Mouse (Mus musculus): Measurements from ENCODE around the gene Rd3. TPM values are rescaled to one million over a fixed set of nuclear protein-coding genes. Genes with fewer than 3 reads are reported as not detected.

The Rd3 gene
- polyA plus RNA-seq, 1 experiment from 2014 or later: 0.62 TPM

DNA sequence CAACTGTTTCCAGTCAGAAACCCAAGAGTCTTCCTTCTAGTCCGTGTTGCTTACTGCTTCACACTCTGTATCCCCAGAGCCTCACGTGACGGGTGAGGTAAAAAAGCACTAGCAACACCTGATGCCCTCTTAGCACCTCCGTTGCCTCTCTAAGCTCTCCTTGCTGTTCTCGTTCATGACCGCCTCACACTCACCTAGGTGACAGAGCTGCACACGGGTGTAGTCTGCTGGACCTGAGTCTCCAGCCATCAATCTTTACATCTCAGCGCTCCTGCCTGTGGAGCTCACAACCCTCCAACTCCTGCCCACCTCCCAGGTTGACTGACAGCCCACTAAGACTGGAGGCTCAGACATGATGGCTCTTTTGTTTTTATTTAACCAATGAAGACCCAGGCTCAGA lies 29.4 kb upstream of the Rd3 start:
- 76% methylated on average over 8 of the region's 8 CpGs for WGBS
- H3K27ac ChIP-seq (replicated peaks): no peak overlapping the region
- 0 out of 2 replicates have a peak, but pooled peaks cover 5% of the 10 kb centered on the region for H3K4me1 ChIP-seq
- DNase-seq (ENCODE audit: low spot score): no peak
- no peaks in the 10 kb centered on the region for H3K9me3 ChIP-seq (replicated peaks)
- no peak overlapping the region for H3K4me3 ChIP-seq
- no peaks in the 10 kb centered on the region for H3K36me3 ChIP-seq
- H3K27me3 ChIP-seq (ENCODE audit: low read depth, poor library complexity, severe bottlenecking): no peaks in the 10 kb centered on the region

DNA sequence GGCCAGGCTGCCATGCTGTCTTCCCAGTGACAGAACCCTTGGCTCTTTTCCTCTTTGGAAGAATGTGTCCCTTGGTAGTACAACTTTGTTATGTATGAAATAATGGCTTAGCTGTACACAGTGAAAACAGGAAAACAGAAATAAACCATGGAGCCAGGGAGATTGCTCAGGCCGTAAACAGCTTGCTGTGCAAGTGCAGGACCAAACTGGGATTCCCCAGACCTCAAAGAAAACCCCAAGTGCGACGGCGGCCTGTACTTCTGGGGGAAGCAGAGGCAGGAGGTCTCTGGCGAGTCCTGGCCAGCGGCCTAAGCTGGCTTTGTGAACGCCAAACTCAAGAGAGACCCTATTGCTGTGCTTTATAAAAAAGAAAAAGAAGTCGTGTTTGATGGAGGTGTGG lies 28.6 kb upstream of the Rd3 start:
- Histone ChIP-seq H3K4me1 (0 out of 2 replicates have a peak, but pooled peaks cover 5% of the 10 kb centered on the region), H3K36me3 (no peaks in the 10 kb centered on the region), H3K9me3 (replicated peaks) (no peaks in the 10 kb centered on the region), H3K27me3 (ENCODE audit: low read depth, poor library complexity, severe bottlenecking) (no peaks in the 10 kb centered on the region), H3K27ac (replicated peaks) (no peak overlapping the region), H3K4me3 (no peak overlapping the region)
- WGBS: 86% methylated on average over 8 of the region's 8 CpGs
- no peak for DNase-seq (ENCODE audit: low spot score)

- DNase-seq (ENCODE audit: low spot score): no peak
- no peaks in the 10 kb centered on the region for H3K27me3 ChIP-seq (ENCODE audit: low read depth, poor library complexity, severe bottlenecking)
- H3K4me3 ChIP-seq: no peak overlapping the region
- H3K36me3 ChIP-seq: no peaks in the 10 kb centered on the region
- 0 out of 2 replicates have a peak, but pooled peaks cover 5% of the 10 kb centered on the region for H3K4me1 ChIP-seq
- 61% methylated on average over 2 of the region's 2 CpGs for whole genome bisulfite sequencing
- no peaks in the 10 kb centered on the region for H3K9me3 ChIP-seq (replicated peaks)
- no peak overlapping the region for H3K27ac ChIP-seq (replicated peaks)
Measured at GRCm38 (mm10) chr1:191950611-191951010, 26.6 kb upstream of the Rd3 start.

DNA sequence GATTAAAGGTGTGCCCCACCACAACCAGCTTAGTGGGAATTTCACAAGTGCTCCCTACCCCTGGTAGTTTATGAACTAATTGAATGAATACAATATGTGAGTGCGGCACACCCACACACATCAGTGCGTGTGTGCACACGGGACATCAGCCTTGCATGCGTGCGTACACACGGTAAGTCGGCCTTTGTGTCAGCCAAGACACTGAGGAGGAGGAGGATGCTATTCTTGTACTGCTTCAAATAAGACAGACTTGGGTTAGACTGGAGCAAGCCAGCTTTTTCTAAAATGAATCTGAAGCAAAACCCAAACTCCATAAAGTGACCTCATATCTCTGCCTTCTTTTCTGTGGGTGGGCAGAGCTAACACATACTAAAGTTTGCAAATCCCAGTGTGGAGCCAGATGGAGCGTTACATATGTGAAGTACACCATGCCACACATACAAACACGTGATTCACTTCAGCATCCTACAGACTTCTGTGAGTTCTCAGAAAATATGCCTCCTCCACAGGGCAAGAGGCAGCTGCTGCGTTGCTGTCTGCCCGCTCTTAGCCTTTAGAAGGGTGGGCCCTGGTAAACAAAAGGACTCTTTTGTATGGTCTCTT lies 24.3 kb upstream of the Rd3 start:
- DNase-seq (ENCODE audit: low spot score): no peak
- WGBS: 91% methylated on average over 11 of the region's 11 CpGs
- H3K27ac ChIP-seq (replicated peaks): no peak overlapping the region
- no peaks in the 10 kb centered on the region for H3K27me3 ChIP-seq (ENCODE audit: low read depth, poor library complexity, severe bottlenecking)
- H3K36me3 ChIP-seq: no peaks in the 10 kb centered on the region
- no peaks in the 10 kb centered on the region for H3K4me1 ChIP-seq
- no peak overlapping the region for H3K4me3 ChIP-seq
- no peaks in the 10 kb centered on the region for H3K9me3 ChIP-seq (replicated peaks)

GRCm38 (mm10) chr1:191955101-191955500 lies 22.1 kb upstream of the Rd3 start:
- no peaks in the 10 kb centered on the region for H3K27me3 ChIP-seq (ENCODE audit: low read depth, poor library complexity, severe bottlenecking)
- no peak overlapping the region for H3K27ac ChIP-seq (replicated peaks)
- no peak for DNase-seq (ENCODE audit: low spot score)
- H3K9me3 ChIP-seq (replicated peaks): no peaks in the 10 kb centered on the region
- H3K36me3 ChIP-seq: no peaks in the 10 kb centered on the region
- H3K4me1 ChIP-seq: no peaks in the 10 kb centered on the region
- no peak overlapping the region for H3K4me3 ChIP-seq
- 68% methylated on average over 3 of the region's 3 CpGs for WGBS

DNA sequence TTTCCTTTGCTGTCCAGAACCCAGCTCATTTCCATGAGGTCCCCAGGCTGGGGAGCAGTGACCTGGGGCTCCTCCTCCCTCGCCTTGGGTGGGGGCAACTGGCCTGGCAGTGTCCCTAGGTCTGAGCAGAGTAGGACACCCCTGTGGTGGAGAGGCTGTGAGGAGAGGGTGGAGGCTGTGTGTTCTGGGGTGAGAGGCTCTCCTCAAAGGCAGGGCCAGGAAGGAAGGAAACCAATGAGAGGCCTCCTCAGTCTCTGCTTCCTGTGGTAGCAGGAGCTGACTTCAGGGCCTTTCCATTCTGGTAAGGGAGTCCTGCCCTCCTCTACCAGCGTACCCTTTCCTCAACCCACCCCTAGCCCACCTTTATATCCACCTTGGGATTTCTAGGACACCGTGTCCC lies 20.9 kb upstream of the Rd3 start:
- DNase-seq (ENCODE audit: low spot score): no peak
- Histone ChIP-seq H3K9me3 (replicated peaks) (no peaks in the 10 kb centered on the region), H3K36me3 (no peaks in the 10 kb centered on the region), H3K27me3 (ENCODE audit: low read depth, poor library complexity, severe bottlenecking) (no peaks in the 10 kb centered on the region), H3K27ac (replicated peaks) (no peak overlapping the region; the same call in 1 of the 2 replicates), H3K4me1 (no peaks in the 10 kb centered on the region), H3K4me3 (no peak overlapping the region)
- WGBS: 75% methylated on average over 3 of the region's 3 CpGs

- H3K27me3 ChIP-seq (ENCODE audit: low read depth, poor library complexity, severe bottlenecking): no peaks in the 10 kb centered on the region
- no peak overlapping the region for H3K27ac ChIP-seq (replicated peaks)
- 94% methylated on average over 2 of the region's 2 CpGs for WGBS
- no peak for DNase-seq (ENCODE audit: low spot score)
- no peaks in the 10 kb centered on the region for H3K4me1 ChIP-seq
- no peaks in the 10 kb centered on the region for H3K9me3 ChIP-seq (replicated peaks)
- no peaks in the 10 kb centered on the region for H3K36me3 ChIP-seq
- H3K4me3 ChIP-seq: no peak overlapping the region
Measured at GRCm38 (mm10) chr1:191956871-191957270, 20.3 kb upstream of the Rd3 start.

- no peaks in the 10 kb centered on the region for H3K9me3 ChIP-seq (replicated peaks)
- H3K36me3 ChIP-seq: no peaks in the 10 kb centered on the region
- H3K27me3 ChIP-seq (ENCODE audit: low read depth, poor library complexity, severe bottlenecking): no peaks in the 10 kb centered on the region
- 91% methylated on average over 3 of the region's 3 CpGs for WGBS
- DNase-seq (ENCODE audit: low spot score): no peak
- no peak overlapping the region for H3K27ac ChIP-seq (replicated peaks)
- no peak overlapping the region for H3K4me3 ChIP-seq
- no peaks in the 10 kb centered on the region for H3K4me1 ChIP-seq
Measured at GRCm38 (mm10) chr1:191957321-191957720, 19.8 kb upstream of the Rd3 start.

DNA sequence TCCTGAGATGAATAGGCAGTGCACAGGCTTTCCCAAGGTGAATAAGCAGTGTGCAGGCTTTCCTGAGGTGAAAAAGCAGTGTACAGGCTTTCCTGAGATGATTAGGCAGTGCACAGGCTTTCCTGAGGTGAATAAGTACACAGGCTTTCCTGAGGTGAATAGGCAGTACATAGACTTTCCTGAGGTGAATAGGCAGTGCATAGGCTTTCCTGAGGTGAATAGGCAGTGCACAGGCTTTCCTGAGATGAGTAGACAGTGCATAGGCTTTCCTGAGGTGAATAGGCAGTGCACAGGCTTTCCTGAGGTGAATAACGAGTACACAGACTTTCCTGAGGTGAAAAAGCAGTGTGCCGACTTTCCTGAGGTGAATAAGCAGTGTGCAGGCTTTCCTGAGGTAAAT lies 16.2 kb upstream of the Rd3 start:
- WGBS: 75% methylated on average over 2 of the region's 2 CpGs
- no peak for DNase-seq (ENCODE audit: low spot score)

DNA sequence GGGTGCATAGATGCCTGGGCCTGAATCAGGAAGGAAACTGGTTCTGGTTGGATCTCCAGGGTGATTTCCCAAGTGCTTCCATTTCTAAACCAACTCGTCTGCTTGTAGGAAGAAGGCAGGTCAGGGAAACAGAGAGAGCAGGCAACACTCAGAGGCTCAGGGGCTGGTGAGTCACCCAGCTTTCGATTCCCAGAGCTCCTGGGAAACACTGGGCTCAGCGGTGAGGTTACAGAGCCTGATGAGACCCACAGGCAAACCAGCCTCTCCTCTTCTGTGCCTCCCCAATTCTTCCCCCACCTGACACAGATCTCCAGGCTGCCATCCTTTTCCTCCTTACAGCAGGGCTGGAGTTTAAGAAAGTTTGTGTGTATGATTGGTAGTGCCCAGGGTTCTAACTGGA lies 13.8 kb upstream of the Rd3 start:
- Histone ChIP-seq H3K4me1 (0 out of 2 replicates have a peak, but pooled peaks cover 2% of the 10 kb centered on the region), H3K4me3 (no peak overlapping the region), H3K9me3 (replicated peaks) (no peaks in the 10 kb centered on the region), H3K27ac (replicated peaks) (no peak overlapping the region), H3K27me3 (ENCODE audit: low read depth, poor library complexity, severe bottlenecking) (no peaks in the 10 kb centered on the region), H3K36me3 (no peaks in the 10 kb centered on the region)
- WGBS: 80% methylated on average over 3 of the region's 3 CpGs
- no peak for DNase-seq (ENCODE audit: low spot score)

More for the DNA sequence above, 16.2 kb upstream of the Rd3 start:
- Histone ChIP-seq H3K9me3 (replicated peaks) (no peaks in the 10 kb centered on the region), H3K27me3 (ENCODE audit: low read depth, poor library complexity, severe bottlenecking) (no peaks in the 10 kb centered on the region), H3K4me3 (no peak overlapping the region), H3K4me1 (0 out of 2 replicates have a peak, but pooled peaks cover 2% of the 10 kb centered on the region), H3K27ac (replicated peaks) (no peak overlapping the region), H3K36me3 (no peaks in the 10 kb centered on the region)

- Histone ChIP-seq H3K27ac (replicated peaks) (no peak overlapping the region), H3K4me1 (0 out of 2 replicates have a peak, but pooled peaks cover 2% of the 10 kb centered on the region), H3K9me3 (replicated peaks) (no peaks in the 10 kb centered on the region), H3K36me3 (no peaks in the 10 kb centered on the region), H3K4me3 (no peak overlapping the region), H3K27me3 (ENCODE audit: low read depth, poor library complexity, severe bottlenecking) (no peaks in the 10 kb centered on the region)
- DNase-seq (ENCODE audit: low spot score): peak; percentile 81
- WGBS: 26% methylated on average over 8 of the region's 8 CpGs
Measured at GRCm38 (mm10) chr1:191963948-191964772, 13.0 kb upstream of the Rd3 start.

- 21% methylated on average over 13 of the region's 13 CpGs for WGBS
Measured at GRCm38 (mm10) chr1:191964773-191965481, 12.2 kb upstream of the Rd3 start.

More at GRCm38 (mm10) chr1:191964773-191965481, 12.2 kb upstream of the Rd3 start:
- Histone ChIP-seq H3K27ac (replicated peaks) (no peak overlapping the region), H3K9me3 (replicated peaks) (no peaks in the 10 kb centered on the region), H3K27me3 (ENCODE audit: low read depth, poor library complexity, severe bottlenecking) (no peaks in the 10 kb centered on the region), H3K36me3 (no peaks in the 10 kb centered on the region), H3K4me1 (0 out of 2 replicates have a peak, but pooled peaks cover 2% of the 10 kb centered on the region), H3K4me3 (no peak overlapping the region)
- DNase-seq (ENCODE audit: low spot score): peak; percentile 80
